Mouse (Mus musculus) kidney, adult 2 months (tissue): ENCODE results near the gene Chaf1a. TPM values are rescaled to one million over a fixed set of nuclear protein-coding genes. Genes with fewer than 3 reads are reported as not detected.
A peak's percentile ranks its signal among the peaks of the same experiment; 100 is the strongest.

Source experiments
- DNase-seq: peaks from one replicate; pipeline ENCODE4 v3.0.0; 2021
- H3K27ac ChIP-seq: fragments of 200-500 bp; 2 replicates; pipeline ENCODE4 v1.5.1; 2012; ENCODE audit warnings: low read depth, low read length, control low read depth, inconsistent platforms; ENCODE audit not compliant: insufficient read depth
- H3K27me3 ChIP-seq: fragments of 200-500 bp; replicated peaks from 2 replicates; pipeline ENCODE4 v1.6.1; 2012; ENCODE audit warnings: mild to moderate bottlenecking, moderate library complexity, low read length, inconsistent platforms; ENCODE audit not compliant: control insufficient read depth, insufficient read depth
- H3K36me3 ChIP-seq: fragments of 200-500 bp; 2 replicates; pipeline ENCODE4 v1.6.1; 2012; ENCODE audit warnings: mild to moderate bottlenecking, moderate library complexity, low read length, inconsistent platforms; ENCODE audit not compliant: control insufficient read depth, insufficient read depth
- H3K4me1 ChIP-seq: fragments of 200-500 bp; 2 replicates; pipeline ENCODE4 v1.6.1; 2011; ENCODE audit warnings: low read length; ENCODE audit not compliant: control insufficient read depth, insufficient read depth
- H3K4me3 ChIP-seq: fragments of 200-500 bp; 2 replicates; pipeline ENCODE4 v1.5.1; 2011; ENCODE audit warnings: mild to moderate bottlenecking, low read depth, low read length, control low read depth; ENCODE audit not compliant: insufficient read depth
- CTCF ChIP-seq: fragments of 200-500 bp; conservative IDR thresholded peaks from 2 replicates; pipeline ENCODE4 v1.5.1; 2011; ENCODE audit warnings: low read depth, mild to moderate bottlenecking, control low read depth, low read length, moderate library complexity, mixed read lengths; ENCODE audit not compliant: insufficient read depth, insufficient read length
- POLR2A ChIP-seq: fragments of 200-500 bp; IDR thresholded peaks from one replicate; pipeline ENCODE4 v1.6.1; 2011; ENCODE audit warnings: low read depth, low read length, control low read depth
- WGBS: fragments of 180-500 bp; shearing (Covaris S2); methylation state at CpG from one replicate; pipeline ENCODE4 v1.1.7; 2018; 5-methylcytosine and 5-hydroxymethylcytosine counted together
- polyA plus RNA-seq: library from polyadenylated mRNA; depleted of rRNA; stranded (reverse); fragments of >200 nt; gene quantifications from 2 replicates; pipeline ENCODE4 v1.2.3, GENCODE M21; 2012

Chaf1a gene
- polyA plus RNA-seq, 1 experiment = 1.2 TPM

- DNase-seq = no peak
- 75% methylated on average over 4 of the region's 4 CpGs for WGBS
- TF ChIP-seq POLR2A (no peak), CTCF (0 out of 2 replicates have a peak, but pooled peaks have one; percentile 17)
- H3K36me3 ChIP-seq = no peaks in the 10 kb centered on the region
- H3K27me3 ChIP-seq = no peaks in the 10 kb centered on the region
- peaks cover 15% of the 10 kb centered on the region; the same call in 1 of the 2 replicates for H3K4me1 ChIP-seq
- no peak overlapping the region for H3K27ac ChIP-seq
- H3K4me3 ChIP-seq = no peak overlapping the region
These were observed 18.9 kb upstream of the Chaf1a start for GRCm38 (mm10) chr17:56021161-56021910.

GRCm38 (mm10) chr17:56022131-56022988, 17.9 kb upstream of the Chaf1a start:
- no peak for DNase-seq
- TF ChIP-seq CTCF = no peak
- TF ChIP-seq POLR2A = no peak

GRCm38 (mm10) chr17:56022989-56023290, 17.3 kb upstream of the Chaf1a start:
- no peaks in the 10 kb centered on the region for H3K27me3 ChIP-seq
- no peak for TF ChIP-seq POLR2A
- TF ChIP-seq CTCF = no peak
- no peak overlapping the region for H3K4me3 ChIP-seq
- H3K36me3 ChIP-seq = no peaks in the 10 kb centered on the region
- H3K4me1 ChIP-seq = peaks cover 28% of the 10 kb centered on the region
- 65% methylated on average over 4 of the region's 4 CpGs for WGBS
- DNase-seq = no peak
- no peak overlapping the region for H3K27ac ChIP-seq

More at GRCm38 (mm10) chr17:56022131-56022988, 17.9 kb upstream of the Chaf1a start:
- H3K4me3 ChIP-seq = no peak overlapping the region
- H3K27me3 ChIP-seq = no peaks in the 10 kb centered on the region
- no peaks in the 10 kb centered on the region for H3K36me3 ChIP-seq
- no peak overlapping the region for H3K27ac ChIP-seq
- H3K4me1 ChIP-seq = peaks cover 22% of the 10 kb centered on the region
- whole genome bisulfite sequencing = 74% methylated on average over 2 of the region's 2 CpGs

- 49% methylated on average over 5 of the region's 5 CpGs for WGBS
- H3K4me1 ChIP-seq = peaks cover 33% of the 10 kb centered on the region
- H3K4me3 ChIP-seq = no peak overlapping the region
- H3K27ac ChIP-seq = no peak overlapping the region
- no peaks in the 10 kb centered on the region for H3K36me3 ChIP-seq
- DNase-seq = no peak
- no peaks in the 10 kb centered on the region for H3K27me3 ChIP-seq
- TF ChIP-seq CTCF (no peak), POLR2A (no peak)
These were observed 16.9 kb upstream of the Chaf1a start for GRCm38 (mm10) chr17:56023386-56023785.

GRCm38 (mm10) chr17:56024476-56024875, 15.8 kb upstream of the Chaf1a start:
- 45% methylated on average over 2 of the region's 2 CpGs for WGBS
- H3K4me1 ChIP-seq = peaks cover 36% of the 10 kb centered on the region

GRCm38 (mm10) chr17:56024931-56025330, 15.3 kb upstream of the Chaf1a start:
- Histone ChIP-seq H3K27ac (no peak overlapping the region), H3K4me3 (no peak overlapping the region), H3K36me3 (no peaks in the 10 kb centered on the region), H3K4me1 (peaks cover 36% of the 10 kb centered on the region), H3K27me3 (no peaks in the 10 kb centered on the region)
- TF ChIP-seq CTCF (no peak), POLR2A (no peak)
- WGBS = 64% methylated on average over 5 of the region's 5 CpGs
- no peak for DNase-seq

More at GRCm38 (mm10) chr17:56024476-56024875, 15.8 kb upstream of the Chaf1a start:
- Histone ChIP-seq H3K36me3 (no peaks in the 10 kb centered on the region), H3K27me3 (no peaks in the 10 kb centered on the region), H3K4me3 (no peak overlapping the region), H3K27ac (no peak overlapping the region)
- TF ChIP-seq CTCF (no peak), POLR2A (no peak)
- DNase-seq = no peak

GRCm38 (mm10) chr17:56026303-56026702, 13.9 kb upstream of the Chaf1a start:
- peaks cover 44% of the 10 kb centered on the region for H3K4me1 ChIP-seq
- 57% methylated on average over 1 of the region's 1 CpGs for WGBS
- H3K36me3 ChIP-seq = no peaks in the 10 kb centered on the region
- no peaks in the 10 kb centered on the region for H3K27me3 ChIP-seq
- H3K27ac ChIP-seq = no peak overlapping the region
- TF ChIP-seq CTCF (no peak), POLR2A (no peak)
- H3K4me3 ChIP-seq = no peak overlapping the region
- no peak for DNase-seq
